Mouse (Mus musculus) CH12F3 (cell line): ENCODE measurements around the gene Cask.

Experiments
- in situ Hi-C: fragments of 300-500 bp; cut with MboI; formaldehyde crosslinking; loops from 2 replicates; pipeline ENCODE4 v1.14.3; 2020; ENCODE audit warnings: low sequenced_read_pairs

Cask gene

GRCm38 (mm10) chrX:13725573-13726403 is 125.4 kb downstream of the Cask start:
- in situ Hi-C loops = no loop called here

- in situ Hi-C loops = no loop called here
Observed at GRCm38 (mm10) chrX:13720296-13720829, 130.8 kb downstream of the Cask start.

- in situ Hi-C loops = no loop called here
Observed at GRCm38 (mm10) chrX:13718283-13718682, 132.9 kb downstream of the Cask start.

DNA sequence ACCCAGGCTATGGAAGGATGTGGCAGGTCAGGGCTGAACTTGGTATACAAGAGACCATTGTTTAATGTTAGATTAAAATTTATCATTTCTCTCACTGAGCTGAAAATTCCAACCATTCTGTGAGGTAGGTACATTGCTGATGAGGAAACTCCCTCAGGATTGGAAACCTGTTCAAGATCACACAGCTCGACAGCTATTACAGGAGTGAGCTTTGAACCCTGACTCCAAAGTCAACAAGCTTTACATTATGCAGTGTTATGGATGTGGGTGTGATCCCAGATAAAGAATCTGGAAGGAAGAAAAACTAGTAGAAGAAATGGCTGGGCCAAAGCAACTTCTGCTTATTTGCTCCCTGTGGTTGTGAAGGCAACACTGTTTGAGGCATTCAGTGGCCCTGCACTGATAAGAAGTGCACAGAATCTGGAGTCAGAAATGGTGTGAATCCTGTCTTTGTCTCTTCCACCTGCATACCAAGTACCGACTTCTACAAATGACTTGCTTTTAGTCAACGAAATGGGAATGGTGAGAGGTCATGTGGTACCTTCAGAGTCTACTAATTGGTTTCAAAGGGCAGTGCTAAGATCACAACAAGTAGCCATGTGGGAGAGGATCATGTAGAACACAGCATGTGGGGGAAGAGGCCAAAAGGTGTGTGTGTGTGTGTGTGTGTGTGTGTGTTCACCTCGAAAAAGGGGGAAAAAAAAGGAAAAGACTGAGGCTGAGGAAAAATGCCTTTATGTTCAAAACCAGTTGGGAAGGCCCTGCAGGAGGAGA is 134.2 kb downstream of the Cask start:
- in situ Hi-C loops = no loop called here

DNA sequence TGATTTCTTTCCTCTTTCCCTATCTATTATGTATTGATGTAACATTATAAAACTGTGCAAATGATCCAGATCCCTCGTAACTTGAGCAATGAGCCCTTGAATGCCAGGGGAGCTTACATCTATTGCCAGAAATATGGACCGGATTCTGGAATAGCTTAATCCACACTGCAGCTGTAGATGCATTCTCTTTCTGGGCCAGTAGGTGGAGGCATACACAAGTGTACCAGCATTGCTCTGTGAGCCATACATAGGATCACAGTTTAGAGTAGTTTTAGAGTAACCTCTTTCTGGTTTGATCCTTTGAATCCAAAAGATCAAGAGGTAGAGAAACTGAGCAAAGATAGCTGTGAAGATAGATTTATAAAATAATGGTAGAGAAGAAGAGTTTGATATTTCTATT is 141.0 kb downstream of the Cask start:
- in situ Hi-C loops = no loop called here

DNA sequence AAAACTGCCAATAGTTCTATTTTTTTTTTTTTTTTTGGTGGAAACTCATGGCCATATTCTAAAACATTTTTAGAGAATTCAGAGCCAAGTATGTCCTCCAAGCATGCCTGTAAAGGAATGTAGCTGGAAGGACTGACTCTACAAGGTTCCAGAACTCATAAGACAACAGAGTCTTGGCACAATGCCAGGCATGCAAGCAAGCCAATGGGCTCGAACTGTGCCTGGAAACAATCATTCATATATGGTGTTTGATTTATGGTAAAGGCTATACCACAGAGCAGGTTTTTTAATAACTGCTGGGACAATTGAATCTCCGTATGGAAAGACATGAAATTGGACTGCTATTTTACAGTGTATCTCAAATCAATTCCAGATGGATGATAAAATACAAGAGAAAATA is 146.1 kb downstream of the Cask start:
- in situ Hi-C loops = no loop called here

- in situ Hi-C loops = no loop called here
Observed at GRCm38 (mm10) chrX:13700681-13701080, 150.5 kb downstream of the Cask start.

DNA sequence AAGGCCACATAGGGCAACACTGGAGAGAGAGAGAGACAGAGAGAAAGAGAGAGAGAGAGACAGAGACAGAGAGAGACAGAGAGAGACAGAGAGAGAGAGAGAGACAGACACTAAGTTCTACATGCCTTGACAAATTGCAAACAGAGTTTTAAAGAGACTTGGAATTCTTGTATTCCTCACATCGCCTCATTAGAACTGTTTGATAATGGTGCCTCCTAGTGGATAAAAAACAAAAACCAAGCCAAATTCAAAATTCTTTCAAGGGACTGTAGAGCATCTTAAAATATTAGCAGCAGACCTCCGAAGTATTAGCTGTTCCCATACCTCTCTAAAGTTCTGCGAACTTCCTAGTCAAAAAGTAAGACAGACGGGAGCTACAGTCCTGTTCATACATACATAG is 159.3 kb downstream of the Cask start:
- in situ Hi-C loops = no loop called here

DNA sequence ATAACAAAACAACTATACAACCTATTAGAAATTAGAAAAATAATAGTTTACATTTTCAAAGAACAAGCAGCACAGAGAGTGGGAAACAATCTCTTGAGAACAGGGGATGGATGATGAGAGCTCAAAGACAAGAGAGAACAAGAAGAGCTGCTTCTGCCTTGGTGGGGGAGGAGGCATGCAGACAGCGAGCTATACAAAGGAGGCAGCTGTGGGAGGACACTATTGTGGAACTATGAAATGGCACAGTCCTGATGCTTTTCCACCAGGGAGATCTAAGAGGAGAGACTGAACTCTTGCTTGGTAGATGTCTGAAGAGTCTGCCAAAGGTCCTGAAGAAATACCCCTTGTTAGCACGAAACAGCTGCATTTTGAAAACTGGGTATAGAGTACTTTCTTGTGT is 162.8 kb downstream of the Cask start:
- in situ Hi-C loops = no loop called here

- in situ Hi-C loops = no loop called here
Observed at GRCm38 (mm10) chrX:13686589-13686988, 164.6 kb downstream of the Cask start.

- in situ Hi-C loops = no loop called here
Observed at GRCm38 (mm10) chrX:13681748-13682147, 169.4 kb downstream of the Cask start.

GRCm38 (mm10) chrX:13673001-13673400 is 178.2 kb downstream of the Cask start:
- in situ Hi-C loops = loop anchor here (25.0 kb wide), 2 partner anchors 211 to 436 kb away; partner anchors contain the start of gene Nyx

DNA sequence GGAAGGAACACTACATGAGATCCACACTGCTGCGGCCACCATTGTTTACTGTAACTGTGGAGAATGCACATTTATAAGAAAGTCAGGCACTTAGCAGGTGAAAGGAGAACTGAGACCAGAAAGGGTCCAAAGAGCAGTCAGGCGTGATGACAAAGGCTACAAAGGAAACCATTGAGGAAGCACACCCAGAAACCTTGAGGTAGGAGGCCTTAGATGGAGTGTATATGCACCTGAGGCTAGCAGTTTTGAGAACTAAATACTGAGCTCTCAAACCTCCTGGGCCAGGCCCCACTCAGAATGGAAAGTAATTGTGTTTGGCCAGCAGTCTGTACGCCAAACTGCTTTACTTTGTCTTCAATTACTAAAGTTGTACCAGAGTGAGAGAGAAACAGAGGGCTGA is 180.8 kb downstream of the Cask start:
- in situ Hi-C loops = loop anchor here (25.0 kb wide), 2 partner anchors 208 to 433 kb away; partner anchors contain the start of gene Nyx

GRCm38 (mm10) chrX:13668867-13669266 is 182.3 kb downstream of the Cask start:
- in situ Hi-C loops = loop anchor here (25.0 kb wide), 2 partner anchors 207 to 432 kb away; partner anchors contain the start of gene Nyx

GRCm38 (mm10) chrX:13661063-13661462 is 190.1 kb downstream of the Cask start, which contains the start of gene Gpr82:
TSS of gene Gpr82 (plus strand) at chrX:13661363.
- in situ Hi-C loops = loop anchor here (25.0 kb wide), 2 partner anchors 199 to 424 kb away; partner anchors contain the start of gene Nyx

- in situ Hi-C loops = loop anchor here (25.0 kb wide), 2 partner anchors 197 to 422 kb away; partner anchors contain the start of gene Nyx
Observed at GRCm38 (mm10) chrX:13659201-13659890, 191.8 kb downstream of the Cask start.

DNA sequence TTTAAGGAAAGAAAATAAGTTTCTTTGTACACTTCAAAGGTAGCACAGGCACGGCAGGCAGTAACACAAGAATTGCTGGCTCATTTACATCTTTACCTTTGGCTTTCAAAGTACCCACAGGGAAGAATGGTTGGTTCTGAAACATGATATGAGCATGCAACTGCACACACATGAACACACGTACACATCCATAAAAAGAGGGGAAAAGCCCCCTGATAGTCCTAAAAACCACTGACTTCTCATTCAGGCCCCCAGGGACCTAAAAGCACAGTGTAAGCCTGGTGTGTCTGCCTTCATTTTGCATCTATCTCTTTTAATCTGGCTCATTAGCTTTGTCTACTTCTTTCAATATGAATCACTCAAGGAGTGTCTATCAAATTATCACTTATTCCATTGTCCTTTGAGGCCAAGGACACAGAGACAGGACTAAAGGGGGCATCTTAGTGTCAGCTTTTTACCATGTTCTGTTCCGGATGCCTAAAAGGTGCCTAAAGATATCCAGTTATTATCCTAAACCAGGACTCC is 192.5 kb downstream of the Cask start:
- in situ Hi-C loops = loop anchor here (25.0 kb wide), 2 partner anchors 196 to 421 kb away; partner anchors contain the start of gene Nyx

GRCm38 (mm10) chrX:13656721-13657120 is 194.4 kb downstream of the Cask start:
- in situ Hi-C loops = loop anchor here (25.0 kb wide), 2 partner anchors 194 to 419 kb away; partner anchors contain the start of gene Nyx

GRCm38 (mm10) chrX:13655906-13656305 is 195.3 kb downstream of the Cask start:
- in situ Hi-C loops = loop anchor here (25.0 kb wide), 2 partner anchors 194 to 419 kb away; partner anchors contain the start of gene Nyx

DNA sequence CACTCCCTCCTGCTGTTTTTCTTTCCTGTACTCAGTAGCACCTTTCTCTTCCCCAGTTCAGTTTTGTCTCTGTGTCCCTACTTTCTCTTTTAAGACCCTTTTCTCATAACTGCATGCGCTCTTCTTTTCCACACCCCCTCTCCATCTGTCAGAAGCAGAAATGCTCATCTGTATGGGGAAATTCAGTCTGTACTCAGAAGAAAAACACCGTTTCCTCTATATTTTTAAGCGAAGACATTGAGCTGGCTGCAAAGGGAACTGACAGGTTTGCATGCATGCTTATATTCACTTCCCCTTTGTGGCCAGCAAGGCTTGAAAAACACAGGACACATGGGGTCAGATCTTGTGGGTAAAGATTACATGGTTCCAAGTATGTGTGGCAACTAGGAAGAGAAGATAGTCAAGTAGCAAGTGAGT is 196.2 kb downstream of the Cask start:
- in situ Hi-C loops = loop anchor here (25.0 kb wide), 2 partner anchors 193 to 418 kb away; partner anchors contain the start of gene Nyx
